Mouse (Mus musculus) monocyte, adult 2 months (primary cell): ENCODE data around the gene Fam189a1.

Source experiments
- DNase-seq, 2 experiments: peaks; one replicate each; pipeline ENCODE4 v3.0.0; 2022; ENCODE audit warnings: low spot score in 2 of 2, low read depth in 1 of 2

The Fam189a1 gene

DNA sequence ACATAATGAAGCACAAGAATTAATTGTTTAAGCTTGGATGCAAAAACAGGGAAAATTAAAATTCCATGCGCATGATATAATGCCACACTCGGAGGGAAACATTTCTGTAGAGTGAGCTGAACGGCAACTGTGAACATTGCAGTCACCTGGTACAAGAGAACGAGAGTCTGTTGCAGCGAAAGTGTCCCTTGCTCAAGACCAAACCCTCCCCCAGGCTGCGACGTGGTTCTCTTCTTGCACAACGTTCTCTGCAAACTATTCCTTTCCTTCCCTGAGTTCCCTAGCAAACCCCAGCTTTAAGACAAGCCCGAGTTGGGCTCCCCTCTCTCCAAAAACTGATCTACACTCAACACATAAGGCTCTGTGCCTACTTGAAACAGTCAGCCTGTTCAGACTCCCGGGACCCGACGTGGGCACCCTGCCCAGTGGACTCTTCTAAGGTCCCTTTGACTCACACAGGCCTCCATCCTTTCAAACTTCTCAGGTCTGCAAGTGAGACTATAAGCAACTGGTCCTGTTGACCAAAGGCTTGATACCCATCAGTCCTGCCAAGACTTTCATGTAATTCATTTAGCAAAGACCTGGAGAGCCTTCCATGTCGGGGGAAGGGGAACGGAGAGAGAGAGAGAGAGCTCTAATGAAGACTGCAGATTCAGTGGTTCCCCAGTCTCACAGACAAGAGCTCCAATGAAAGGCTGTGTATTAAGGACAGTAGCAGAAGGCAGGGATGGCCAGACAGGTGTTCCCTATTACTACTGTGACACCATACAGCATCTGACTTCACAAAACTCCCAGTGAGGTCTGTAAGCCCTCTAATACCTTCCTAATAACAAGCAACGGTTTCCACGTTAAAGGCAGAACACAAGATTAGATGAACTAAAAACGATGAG lies 51.9 kb downstream of the Fam189a1 start:
- DNase-seq, result no peak

DNA sequence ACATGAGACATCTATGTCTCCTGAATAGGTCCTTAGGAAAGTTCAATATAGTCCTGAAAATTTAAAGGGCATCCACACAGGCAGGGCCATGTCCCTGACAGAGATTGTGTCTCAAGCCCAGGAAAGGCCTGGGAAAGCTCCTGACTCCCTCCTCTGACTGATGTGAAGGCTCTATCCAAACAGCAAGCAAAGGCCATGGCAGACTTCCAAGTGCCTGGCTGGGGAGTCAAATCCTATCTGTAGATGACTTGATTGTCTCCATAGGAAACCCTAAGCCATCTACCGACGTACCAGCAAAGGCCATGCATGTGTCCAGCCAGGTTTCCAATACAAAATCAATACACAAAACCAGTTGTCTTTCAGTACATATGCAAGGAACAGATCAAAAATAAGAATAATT lies 54.7 kb downstream of the Fam189a1 start:
- DNase-seq, result no peak

DNA sequence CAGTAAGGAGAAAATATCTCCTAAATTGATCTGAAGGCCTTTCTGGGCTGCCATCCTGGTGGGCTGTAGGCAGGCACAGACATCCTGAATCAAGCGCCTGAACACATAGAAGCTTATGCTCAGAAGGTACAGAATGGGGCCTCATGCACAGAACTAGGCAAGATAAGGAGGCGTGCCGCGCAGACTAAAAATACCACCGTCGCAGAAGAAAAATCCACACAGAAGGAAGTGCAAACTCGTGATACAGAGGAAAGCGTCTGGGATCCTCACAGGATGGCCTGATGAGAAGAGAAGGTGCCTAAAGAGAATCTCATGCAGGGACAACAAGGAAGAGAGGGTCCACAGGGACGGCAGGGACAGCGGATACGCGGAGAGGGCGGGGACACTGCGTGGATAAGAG lies 58.7 kb downstream of the Fam189a1 start:
- DNase-seq, result no peak

DNA sequence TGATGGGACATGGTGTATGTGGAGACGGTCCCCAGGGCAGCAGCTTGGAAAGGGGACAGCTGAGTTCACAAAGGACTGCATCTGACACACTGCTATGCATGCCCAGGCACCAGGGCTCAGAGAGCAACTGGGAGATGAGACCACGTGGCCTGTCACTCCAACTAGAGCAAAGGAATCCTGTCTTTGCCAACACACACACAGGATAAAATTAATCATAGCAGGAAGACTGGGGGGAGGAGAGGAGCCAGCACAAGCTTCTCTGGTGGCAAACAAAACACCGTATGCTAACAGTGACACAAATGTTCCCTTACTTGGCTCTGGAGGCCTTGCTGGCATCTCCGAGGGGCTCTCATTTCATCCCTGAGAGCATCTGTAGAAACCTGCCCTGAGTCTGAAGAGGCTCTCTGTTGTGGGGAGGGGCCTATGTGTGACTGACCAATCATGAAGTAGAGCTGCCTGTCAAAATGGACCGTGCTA lies 60.7 kb downstream of the Fam189a1 start:
- no peak for DNase-seq

DNA sequence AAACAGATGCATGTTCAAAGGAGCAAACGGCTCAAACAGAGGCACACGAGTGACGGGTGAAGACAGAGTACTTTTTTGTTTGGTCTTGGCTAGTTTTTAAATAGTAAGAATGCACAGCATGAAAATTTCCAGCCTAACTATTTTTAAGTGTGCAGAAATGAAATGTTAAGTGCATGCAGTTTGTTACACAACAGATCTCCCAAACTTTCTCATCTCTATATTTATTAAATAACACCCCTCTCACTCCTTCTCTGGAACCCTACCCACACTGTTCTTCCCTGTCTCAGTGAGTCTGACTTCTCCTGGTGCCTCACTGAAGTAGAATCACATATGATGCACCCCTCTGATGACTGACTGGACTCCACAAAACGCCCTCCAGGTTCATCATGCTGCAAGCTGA lies 63.1 kb downstream of the Fam189a1 start:
- DNase-seq, result no peak

DNA sequence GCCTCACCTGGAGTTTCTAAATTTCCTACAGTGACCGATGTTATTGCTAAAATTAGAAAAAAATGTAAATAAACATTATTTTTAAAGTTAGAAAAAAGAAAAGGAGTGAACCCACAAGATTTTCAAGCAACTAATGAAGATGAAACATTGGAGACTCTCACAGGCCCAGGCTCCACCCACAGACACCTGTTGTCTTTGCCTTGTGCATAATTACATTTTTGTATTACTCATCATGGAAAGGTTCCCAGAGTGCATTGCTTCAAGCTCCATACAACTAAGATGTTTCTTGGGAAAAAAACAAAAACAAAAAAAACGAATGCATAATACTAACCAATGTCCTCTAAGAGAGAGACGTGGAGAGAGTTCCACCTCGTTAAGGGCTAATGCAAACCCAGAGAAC lies 64.9 kb downstream of the Fam189a1 start:
- no peak for DNase-seq

DNA sequence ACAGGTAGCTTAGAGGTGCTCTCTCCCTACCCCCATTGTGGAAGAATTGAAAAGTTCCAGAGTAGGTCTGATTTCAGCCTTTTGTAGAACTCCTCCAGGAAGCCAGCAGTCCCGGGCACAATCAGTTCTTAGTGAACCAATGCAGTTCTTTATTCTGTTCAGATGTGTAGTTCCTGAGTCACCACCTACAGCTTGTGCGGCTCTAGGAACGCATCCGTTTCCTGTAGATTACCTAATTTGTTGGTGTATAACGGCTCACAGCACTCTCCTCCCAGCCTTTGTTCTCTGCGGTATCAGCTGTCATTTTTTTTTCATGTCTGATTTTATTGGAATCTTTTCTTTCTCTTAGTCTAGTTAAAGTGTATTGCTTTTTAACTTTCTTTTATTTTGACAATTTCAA lies 70.4 kb downstream of the Fam189a1 start:
- DNase-seq, result no peak

DNA sequence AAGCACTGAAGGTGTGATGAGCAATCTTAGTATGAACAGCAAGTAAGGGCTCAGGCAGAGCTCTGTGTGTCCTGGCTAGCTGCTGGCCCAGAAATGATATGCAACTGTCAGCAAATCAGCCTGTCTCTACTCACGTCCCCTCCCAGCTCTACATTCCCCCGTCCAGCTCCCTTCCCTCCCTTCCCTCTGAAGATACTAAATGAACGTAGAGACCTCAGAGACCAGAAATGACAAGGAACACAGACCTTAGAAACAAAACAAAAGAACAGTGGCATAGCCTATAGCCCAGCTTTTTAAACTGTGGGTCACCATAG lies 73.6 kb downstream of the Fam189a1 start:
- DNase-seq, result no peak

DNA sequence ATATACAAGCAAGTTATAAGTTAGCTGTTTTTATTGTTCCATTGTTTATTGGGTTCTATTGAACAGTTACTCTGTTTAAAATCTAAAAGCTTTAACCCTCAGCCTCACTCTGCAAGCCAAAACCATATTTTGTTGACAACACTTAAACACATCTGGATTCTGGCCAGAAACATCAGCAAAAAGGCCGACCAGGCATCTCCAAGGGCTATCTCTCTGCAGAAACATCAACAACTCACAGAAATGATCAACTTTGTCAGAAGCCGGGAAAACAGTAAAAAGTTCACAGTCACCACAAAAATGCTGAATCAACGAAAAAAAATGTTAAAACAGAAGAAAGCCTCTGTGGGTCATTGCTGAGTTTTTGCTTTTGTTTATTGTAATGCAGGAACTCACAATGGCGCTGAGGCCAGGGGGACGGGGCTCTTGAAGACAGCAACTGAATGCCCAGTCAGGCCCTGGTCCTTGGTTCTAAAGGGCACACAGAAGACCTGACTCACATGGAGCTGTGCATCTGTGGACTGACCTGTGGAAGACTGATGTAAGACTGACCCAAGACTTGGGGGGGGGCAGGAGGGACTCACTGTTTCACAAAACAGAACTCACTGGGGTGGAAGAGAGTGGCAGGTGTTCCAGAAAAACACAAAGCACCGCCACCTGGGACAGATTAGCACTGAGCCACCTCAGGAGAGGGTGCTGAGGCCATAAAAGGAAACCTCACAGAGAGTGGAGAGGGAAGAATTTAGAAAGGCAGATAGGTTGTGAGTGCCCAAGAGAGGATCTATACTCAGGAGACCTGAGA lies 74.2 kb downstream of the Fam189a1 start:
- no peak for DNase-seq

DNA sequence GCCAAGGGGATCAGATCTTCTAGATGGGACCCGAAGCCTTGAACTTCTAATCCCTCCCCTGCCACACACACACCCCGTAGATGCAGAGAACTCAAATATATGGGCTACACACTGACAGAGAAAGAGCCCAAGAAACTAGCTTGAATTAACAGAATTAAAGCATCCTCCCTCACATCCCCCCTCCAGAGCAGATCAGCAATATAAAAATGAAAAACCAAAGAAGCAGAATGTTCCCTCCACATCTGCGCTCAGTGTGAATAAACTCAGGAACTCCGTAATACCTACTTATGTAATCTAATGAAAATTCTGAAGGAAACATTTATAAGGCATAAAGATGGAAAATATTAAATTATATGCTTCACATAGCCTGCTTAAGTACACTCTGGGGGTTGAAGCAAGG lies 80.2 kb downstream of the Fam189a1 start:
- DNase-seq, result no peak

DNA sequence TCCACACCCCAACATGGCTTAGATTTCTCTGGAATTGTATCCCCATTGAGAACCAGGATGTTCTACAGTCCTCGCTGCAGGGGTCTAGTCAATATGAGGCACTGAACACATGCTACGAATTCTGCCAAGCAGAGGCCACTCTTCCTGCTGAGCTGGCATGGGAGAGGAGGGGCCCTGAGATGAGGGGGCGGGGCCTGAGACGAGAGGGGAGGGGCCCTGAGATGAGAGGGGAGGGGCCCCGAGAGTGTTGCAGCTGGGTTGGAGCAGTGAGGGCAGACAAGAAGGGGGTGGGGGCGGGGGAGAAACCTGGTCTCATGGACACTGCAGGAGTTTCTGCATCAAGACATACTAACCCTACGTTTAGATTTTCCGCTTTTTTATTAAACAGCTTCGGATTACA lies 82.2 kb downstream of the Fam189a1 start:
- DNase-seq, result no peak

DNA sequence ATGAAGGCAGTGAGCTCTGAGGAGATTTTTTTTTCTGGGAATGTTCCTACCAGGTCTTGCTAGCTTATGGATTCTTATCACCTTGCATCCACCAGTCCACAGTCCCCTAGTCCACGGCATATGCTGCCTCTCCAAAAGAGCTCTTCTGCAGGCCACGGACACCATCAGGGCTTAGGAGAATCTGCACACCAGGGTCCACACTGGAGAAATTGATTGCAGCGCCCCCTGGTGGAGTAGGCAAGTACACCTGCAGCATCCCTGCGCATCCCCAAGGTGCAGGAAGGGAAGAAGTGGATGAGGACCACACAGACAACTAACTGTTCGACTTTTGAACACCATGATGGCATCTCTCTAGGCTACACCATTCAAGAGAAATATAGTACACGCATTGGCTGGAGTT lies 82.8 kb downstream of the Fam189a1 start:
- no peak for DNase-seq

DNA sequence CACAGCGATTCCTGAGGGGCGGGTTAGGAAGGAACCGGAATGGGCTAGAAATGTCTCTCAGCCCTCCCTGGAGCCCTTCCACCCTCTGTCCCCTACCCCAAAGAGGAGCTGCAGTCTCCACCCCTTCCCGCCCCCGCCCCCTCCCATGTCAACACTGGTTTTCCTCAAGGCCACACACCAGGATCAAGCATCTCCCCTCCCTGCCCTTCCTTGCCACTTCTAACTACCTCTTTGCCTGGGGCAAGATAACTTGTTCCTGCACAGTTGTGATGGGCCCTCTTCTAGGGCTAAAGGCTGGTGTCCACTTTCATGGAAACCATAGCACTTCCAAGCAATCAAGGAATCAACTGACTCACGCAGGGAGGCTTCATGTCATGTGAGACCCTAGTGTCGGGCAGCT lies 90.2 kb downstream of the Fam189a1 start:
- no peak for DNase-seq

DNA sequence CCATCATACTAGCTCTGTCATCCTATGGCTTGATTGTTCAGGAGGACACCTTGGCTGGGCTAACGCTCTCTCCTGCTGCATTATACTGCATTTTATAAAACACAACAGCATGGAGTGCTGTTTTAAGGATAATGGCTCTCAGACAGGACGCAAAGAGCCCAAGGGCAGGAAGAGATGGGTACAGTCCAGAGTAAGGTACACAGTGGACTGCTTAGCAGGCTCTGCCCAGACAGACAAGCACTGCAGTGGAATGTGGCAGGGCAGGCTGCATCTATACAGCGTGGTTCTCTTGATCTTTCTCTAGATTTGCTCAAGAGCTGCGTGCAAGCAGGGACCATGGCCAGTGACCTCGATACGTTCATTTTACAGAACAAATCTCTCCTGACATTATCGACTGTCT lies 90.9 kb downstream of the Fam189a1 start:
- DNase-seq, result no peak

DNA sequence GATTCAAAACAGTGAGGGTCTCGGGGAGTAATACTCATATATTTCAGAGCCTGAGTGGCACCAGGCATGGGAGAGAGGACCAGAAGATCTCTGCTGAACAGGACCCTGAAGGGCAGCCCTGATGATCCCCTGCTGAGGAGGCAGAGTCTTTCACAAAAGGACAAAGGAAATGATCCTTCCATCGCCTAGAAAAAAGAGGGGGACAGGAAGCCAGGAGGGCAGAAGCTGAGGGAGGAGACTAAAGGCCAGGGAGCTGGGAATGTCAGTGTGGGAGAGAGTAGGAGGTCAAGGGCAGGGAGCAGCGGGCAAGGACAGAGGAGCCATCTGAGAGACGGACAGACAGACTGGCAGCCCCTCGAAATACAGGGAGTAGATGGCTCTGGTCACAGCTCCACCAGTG lies 91.7 kb downstream of the Fam189a1 start:
- DNase-seq, result no peak

DNA sequence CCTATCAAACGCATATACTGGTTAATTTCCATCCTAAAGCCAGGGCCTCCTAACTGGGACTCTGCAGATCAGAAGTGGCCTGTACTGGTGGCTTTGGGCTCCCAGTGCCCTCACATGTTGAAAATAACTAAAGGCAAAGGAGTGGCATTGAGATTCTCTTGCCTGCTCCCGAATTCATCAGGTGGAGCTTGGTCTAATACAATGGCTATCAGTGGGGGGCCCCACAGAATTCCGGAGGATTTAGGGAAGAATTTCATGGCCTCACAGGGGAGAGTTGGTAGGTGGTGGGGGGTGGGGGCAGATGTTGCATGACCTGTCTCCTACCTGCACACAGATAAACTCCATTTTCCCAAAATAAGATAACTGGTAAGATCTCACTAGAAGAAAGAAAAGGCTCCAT lies 92.3 kb downstream of the Fam189a1 start:
- DNase-seq, result no peak

DNA sequence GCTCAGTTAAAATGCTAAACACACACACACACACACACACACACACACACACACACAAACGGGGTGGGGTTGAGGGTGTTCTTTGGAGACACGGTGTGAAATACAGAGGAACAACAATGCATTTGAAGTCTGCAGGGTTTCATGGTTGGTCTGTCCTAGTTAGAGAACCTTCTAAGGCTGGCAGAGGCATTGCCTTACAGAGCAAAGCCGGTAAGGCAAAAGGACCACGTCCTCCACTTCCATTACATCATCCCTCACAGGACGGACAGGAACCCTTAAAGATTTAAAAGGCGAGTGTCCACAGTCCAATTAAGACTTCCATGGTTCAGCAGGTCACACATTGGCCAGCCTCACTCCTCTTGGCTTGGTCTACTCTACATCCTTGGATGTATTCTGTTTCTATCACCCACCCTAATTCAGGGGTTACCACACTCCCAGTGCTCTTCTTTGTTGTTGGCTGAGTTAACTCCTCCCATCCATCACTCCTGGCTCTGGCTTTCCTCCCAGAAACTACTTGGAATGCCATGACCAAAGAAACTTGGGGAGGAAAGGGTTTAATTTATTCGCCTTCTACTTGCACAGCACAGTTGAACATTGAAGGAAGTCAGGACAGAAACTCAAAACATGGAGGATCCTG lies 96.1 kb downstream of the Fam189a1 start:
- no peak for DNase-seq

DNA sequence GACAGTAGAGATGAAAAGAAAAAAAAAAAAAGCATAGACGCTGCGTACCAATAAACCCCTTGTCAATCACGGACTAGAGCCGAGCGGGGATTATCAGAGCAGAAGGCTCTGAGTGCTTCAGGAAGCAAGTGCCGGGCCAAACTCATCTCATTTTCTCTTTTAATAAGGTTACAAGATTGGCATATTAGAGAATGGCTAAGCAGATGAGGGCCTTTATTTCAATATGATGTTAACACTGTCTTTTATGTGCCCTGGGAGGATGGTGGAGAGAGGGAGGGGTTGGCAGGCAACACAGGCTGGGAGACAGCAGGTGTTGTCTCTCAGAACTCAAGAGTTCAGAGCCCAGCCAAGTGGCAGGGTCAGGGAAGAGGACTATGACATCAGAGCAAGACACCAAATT lies 99.5 kb downstream of the Fam189a1 start:
- DNase-seq, result no peak

DNA sequence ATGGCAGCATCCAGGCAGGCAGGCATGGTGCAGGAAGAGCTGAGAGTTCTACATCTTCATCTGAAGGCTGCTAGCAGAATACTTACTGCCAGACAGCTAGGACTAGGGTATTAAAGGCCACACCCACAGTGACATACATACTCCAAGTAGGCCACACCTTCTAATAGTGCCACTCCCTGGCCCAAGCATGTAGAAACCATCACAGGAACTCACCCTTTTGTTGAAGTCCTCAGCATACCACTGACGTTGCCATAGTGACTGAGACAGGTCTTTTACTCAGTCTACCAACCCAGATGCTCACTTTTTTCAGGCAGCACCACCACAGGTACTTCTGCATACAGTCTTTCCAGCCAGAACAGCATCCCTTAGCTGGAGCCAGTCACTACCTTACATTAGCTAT lies 104.4 kb downstream of the Fam189a1 start:
- no peak for DNase-seq

DNA sequence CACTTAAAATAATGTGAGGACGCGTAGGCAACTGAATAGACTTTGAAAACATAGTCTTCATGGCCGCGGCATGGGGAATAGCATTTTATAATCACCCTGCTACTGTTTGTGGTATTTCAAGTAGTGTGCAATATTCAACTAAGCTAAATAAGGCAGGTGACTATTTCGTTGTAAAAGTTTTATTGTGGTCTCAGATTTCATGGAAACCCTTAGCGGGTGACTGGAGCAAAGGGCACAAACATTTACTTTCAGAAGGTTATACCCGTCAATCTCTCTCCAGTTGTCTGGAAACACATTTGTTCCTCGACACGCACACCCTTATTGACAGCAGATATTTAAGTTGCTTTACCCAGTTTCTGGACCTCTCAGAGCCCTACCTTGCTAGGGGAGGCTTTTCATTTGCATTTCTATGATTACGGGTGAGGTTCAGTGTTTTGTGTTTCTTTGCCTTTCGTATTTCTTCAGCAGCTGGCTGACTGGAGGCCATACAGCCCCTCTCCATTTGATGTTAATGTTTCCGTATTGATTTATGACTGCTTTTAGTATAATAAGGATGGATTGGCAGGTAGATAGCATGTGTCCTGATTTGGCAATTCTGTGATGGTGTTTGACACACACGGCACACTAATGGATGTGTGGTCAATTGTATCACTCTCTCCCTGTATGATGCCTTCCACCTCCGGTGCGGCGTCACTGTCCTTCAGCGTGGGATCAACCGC lies 107.0 kb downstream of the Fam189a1 start:
- no peak for DNase-seq

DNA sequence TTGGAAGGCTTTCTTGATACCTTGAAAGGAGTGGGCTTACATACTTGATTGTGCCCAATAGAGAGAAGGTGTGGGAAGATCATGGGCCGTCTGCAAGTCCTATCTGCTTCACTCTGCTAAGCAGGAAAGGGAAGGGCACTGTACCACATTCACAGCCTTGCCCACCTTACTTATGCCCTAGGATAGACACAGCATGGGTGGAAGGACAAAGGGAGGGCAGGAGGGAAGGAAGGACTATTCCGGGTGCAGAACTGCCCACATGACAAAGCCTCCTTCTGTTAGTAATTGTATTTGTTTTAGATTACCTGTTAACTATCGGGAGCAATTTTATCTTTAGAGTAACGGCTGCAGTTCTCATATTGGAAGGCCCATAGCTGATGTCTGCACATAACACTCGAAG lies 108.7 kb downstream of the Fam189a1 start:
- no peak for DNase-seq
